Mouse (Mus musculus): Measurements from ENCODE around the gene Ldhd.

Ldhd gene

GRCm38 (mm10) chr8:111626933-111627332, 3.2 kb downstream of the Ldhd start:
- DNase-seq, result no peak

GRCm38 (mm10) chr8:111626528-111626820, 3.7 kb downstream of the Ldhd start:
- DNase-seq, result no peak

- peak; percentile 48 to 77 for DNase-seq
These were observed 4.3 kb downstream of the Ldhd start for GRCm38 (mm10) chr8:111625694-111626527.

GRCm38 (mm10) chr8:111624853-111625221, 5.3 kb downstream of the Ldhd start:
- DNase-seq, result no peak

DNA sequence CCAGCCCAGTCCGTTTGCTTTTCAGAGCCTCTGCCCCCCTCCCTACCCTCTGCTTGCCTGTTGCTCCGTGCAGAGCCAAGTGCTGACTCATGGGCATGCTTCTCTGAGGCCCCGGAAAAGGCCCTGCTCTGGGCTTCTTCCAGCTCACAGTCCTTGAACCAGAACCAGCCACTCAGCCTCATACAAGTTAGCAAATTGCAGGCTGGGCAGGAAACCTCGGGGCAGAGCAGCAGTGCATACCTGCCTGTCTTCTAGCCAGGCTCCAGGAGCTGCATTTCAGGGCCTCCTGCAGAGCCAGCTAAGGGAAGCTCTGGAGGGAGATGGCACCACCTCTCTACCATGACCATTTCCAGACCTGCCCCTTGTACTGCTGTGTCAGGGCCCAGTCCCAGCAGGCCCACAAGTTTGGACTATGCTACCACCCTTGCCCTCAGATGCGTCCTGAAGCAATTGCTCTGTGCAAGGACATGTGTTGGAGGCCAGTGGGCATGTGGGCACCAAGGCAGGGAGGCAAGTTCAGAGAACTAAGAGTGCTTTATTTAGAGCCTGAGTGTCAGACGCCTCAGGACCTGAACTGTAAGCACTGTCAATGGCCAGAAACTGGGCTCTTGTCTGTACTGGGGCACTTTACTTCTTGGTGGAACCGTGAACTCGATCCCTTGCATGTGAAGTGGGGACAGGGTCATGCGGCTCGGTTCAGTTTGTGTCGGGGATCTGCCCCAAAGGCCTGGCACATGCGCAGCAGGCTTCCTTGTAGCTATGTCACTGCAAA, 5.9 kb downstream of the Ldhd start:
- no peak for DNase-seq

DNA sequence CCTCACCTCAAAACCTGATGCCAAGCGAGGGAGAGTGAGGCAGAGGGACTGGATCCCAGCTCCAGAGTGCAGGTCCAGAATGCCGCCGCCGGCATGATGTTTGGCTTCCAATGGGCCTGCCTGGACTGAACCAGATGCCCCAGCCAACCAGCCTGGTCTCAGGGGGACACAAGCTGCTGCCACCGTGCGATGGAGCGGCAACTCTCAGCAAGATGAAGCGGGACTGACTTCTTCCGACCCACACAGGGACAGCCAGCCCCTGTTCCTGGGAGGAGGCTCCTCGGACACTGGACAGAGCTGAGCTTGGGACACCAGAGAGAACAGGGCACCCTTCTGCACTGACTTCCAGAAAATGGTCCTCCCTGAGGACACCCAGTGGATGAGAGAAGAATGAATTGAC, 7.6 kb downstream of the Ldhd start:
- no peak for DNase-seq

GRCm38 (mm10) chr8:111622104-111622503, 8.1 kb downstream of the Ldhd start:
- DNase-seq, result no peak

GRCm38 (mm10) chr8:111619936-111620335, 10.2 kb downstream of the Ldhd start:
- DNase-seq, result no peak

DNA sequence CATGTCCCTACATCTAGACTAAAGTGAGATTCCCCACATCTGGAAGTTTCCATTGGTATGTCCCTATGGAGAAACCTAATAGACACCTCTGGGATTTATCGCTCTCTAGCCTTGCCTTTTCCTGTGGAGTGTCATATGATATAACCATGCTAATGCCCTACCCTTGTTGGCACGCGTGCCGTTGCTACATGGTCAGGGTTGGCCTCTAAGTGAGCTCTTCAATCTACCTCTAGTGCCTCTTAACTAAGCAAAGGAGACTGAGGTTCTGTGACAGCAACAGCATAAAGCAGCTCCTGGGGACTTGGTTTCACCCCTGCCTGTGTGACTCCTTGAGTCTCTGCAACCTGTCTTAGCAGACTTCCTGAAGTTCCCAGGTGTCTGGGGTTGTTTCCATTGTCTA, 11.9 kb downstream of the Ldhd start:
- DNase-seq, result no peak

DNA sequence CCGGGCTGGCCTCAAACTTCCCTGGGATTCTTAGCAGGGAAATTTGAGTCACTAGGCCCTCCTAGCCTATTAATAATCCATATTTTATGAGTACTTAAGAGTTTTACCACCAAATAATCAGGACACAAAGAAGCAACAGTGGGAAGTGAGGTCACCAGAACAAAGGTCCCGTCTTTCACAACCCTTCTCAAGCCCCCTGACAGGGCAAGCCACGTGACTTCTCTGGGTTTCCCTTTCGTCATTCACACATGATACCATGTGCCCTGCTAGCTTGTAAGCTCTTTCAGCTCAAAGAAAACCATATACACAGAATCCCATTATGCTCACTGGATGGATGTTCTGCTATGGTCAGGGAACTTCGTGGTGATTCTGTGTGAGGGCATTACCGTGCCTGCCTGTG, 12.4 kb downstream of the Ldhd start:
- no peak for DNase-seq

GRCm38 (mm10) chr8:111614786-111615701, 15.1 kb downstream of the Ldhd start:
- DNase-seq, result no peak

- no peak for DNase-seq
These were observed 17.0 kb downstream of the Ldhd start for GRCm38 (mm10) chr8:111613181-111613580.

GRCm38 (mm10) chr8:111607414-111607813, 22.8 kb downstream of the Ldhd start:
- no peak for DNase-seq

- no peak for DNase-seq
These were observed 23.2 kb downstream of the Ldhd start for GRCm38 (mm10) chr8:111606961-111607360.

- DNase-seq, result no peak
These were observed 25.2 kb downstream of the Ldhd start for GRCm38 (mm10) chr8:111604986-111605385.

DNA sequence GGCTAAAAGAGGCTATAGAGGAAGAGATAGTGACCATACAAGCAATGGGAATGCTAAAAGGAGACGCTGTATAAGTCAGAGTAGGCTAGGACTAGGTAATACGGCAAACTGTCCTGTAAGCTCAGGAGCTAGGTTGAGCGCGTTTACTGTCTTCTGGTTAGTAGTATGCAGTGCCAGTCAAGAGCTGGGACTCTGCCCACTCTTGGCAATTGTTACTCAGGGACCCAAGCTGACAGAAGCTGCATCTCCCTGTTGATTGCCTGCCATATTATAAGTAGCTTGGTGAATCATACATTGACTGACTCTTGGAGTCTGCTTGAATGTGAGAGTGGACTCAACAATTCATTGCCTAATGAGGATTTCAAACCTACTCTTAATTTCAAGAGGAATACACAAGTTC, 28.1 kb downstream of the Ldhd start:
- no peak for DNase-seq

- DNase-seq, result no peak
These were observed 30.3 kb downstream of the Ldhd start for GRCm38 (mm10) chr8:111599707-111600444.

DNA sequence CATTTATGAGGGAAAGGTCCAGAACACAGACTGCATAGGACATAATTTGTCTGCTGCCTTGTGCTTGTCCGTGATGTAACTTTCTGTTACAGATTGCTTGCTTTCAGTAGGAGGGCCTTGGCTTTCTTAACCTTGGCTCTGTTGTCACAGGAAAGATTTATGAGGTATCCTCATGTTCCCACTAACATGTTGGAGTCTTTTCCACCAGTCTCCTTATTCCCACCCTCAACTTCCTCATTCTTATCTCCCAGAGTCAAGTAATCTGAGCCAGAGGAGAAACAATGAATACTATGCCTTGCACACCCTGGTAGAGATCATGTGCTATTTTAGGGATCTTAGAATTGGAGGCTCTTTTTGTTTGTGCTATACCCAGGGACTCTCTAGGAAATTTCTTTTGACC, 32.9 kb downstream of the Ldhd start:
- DNase-seq, result no peak

DNA sequence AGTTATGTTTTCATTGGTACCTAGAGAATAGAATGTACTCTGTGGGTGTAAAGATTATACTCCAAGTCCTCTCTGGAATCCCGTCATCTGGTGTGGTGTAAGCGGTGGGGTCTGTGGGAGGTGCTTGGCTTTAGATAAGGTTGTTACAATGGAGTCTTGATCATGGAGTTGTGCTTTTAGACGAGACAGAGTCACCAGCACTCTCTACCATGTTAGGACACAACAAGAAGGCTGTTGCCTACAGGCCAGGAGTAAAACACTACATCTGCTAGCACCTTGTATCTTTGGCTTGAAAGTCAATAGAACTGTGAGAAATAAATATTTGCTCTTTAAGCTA, 33.7 kb downstream of the Ldhd start:
- DNase-seq, result no peak

DNA sequence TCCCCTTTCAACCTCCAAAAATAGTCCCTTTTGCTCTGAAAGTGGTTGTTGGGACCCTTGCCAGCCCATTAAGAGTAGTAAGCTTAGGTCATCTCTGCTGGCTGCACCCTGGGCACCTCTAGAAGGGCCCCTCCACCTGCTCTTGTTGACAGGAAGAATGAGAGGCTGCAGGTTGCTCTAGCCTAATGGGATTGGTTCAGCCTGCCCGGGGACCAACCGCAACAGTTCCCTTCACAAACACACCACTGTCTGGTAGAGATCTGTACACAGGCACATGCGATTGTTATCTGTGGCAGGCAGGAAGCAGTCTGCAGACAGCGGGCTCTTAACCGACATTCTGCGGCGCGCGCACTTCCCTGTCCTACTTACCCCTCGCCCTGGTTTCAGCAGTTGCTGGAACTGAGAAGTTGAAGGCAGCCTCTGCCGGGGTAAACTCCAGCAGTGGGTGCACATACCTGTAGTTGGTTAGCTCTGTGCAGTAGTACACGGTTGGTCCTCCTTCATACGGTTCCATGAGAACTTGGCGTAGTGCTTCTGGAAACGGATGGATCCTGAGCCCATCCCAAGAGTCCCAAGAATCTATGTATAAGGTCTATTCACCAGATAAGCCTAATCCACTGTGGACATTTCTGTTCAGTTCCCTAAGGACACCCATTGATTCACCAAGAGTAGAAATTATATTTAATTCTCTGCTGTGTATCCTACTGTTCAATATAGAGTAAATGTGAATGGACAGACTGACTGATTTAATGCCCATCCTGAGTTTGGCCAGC, 34.3 kb downstream of the Ldhd start:
- peak; percentile 61 to 64 for DNase-seq

DNA sequence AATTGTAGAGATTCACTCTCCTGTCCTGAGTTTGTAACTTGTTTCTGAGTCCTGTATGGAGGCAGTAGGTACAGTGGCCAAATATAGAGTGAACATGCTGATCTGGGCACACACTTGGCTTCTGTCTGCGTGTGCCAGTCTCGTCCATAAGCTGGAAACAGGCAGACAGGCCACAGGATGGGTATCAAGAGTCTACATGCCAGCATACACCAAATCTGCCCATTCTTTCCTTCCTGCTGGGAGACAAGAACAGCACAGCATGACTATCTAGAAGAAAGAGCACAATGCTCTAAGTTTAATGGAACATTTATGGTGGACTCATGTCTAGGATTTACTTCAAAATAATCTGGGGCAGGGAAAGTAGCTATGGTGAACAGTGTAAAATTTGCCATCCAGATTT, 35.2 kb downstream of the Ldhd start:
- DNase-seq, result no peak
